Mouse (Mus musculus) midbrain, embryonic 16.5 days (tissue): ENCODE measurements around the gene Gbp4. TPM values are rescaled to one million over a fixed set of nuclear protein-coding genes. Genes with fewer than 3 reads are reported as not detected.
"Not testable (repeated sequence)": the region's sequence is repeated elsewhere in the genome, so short reads cannot be mapped to it uniquely, and the experiment has no call there.

Experiments
- ATAC-seq: fragments of 200-750 bp; cut with Nextera tagmentation; 2 replicates; pipeline ENCODE4 v1.8.0; 2017; ENCODE audit warnings: moderate TSS enrichment
- H3K27ac ChIP-seq: fragments of 300-500 bp; sonication (generic); 2 replicates; pipeline ENCODE4 v1.5.1; 2014; ENCODE audit warnings: mild to moderate bottlenecking, low read length, mixed read lengths
- H3K27me3 ChIP-seq: fragments of 300-500 bp; sonication (generic); 2 replicates; pipeline ENCODE4 v1.6.1; 2014; ENCODE audit warnings: low read depth, low read length, mixed read lengths; ENCODE audit not compliant: control insufficient read depth, insufficient read depth
- H3K36me3 ChIP-seq: fragments of 300-500 bp; sonication (generic); 2 replicates; pipeline ENCODE4 v1.6.1; 2014; ENCODE audit warnings: mild to moderate bottlenecking, low read length, moderate library complexity, mixed read lengths; ENCODE audit not compliant: control insufficient read depth, insufficient read depth
- H3K4me1 ChIP-seq: fragments of 300-500 bp; sonication (generic); 2 replicates; pipeline ENCODE4 v1.6.1; 2014; ENCODE audit warnings: mild to moderate bottlenecking, low read length, mixed read lengths; ENCODE audit not compliant: control insufficient read depth, insufficient read depth
- H3K4me2 ChIP-seq: fragments of 300-500 bp; sonication (generic); 2 replicates; pipeline ENCODE4 v1.6.1; 2014; ENCODE audit warnings: mild to moderate bottlenecking, low read length, mixed read lengths
- H3K4me3 ChIP-seq: fragments of 300-500 bp; sonication (generic); 2 replicates; pipeline ENCODE4 v1.5.1; 2014; ENCODE audit warnings: low read depth, mild to moderate bottlenecking, low read length, moderate library complexity, mixed read lengths
- H3K9ac ChIP-seq: fragments of 300-500 bp; sonication (generic); 2 replicates; pipeline ENCODE4 v1.6.1; 2014; ENCODE audit warnings: low read depth, low read length, mixed read lengths
- H3K9me3 ChIP-seq: fragments of 300-500 bp; sonication (generic); replicated peaks from 2 replicates; pipeline ENCODE4 v1.6.1; 2014; ENCODE audit warnings: mild to moderate bottlenecking, low read length, mixed read lengths; ENCODE audit not compliant: control insufficient read depth, poor library complexity, severe bottlenecking
- WGBS: fragments of 180-500 bp; shearing (Covaris S2); extraction: QIAGEN DNeasy Blood & Tissue Kit; methylation state at CpG from one replicate; pipeline ENCODE4 v1.1.7; 2014; 5-methylcytosine and 5-hydroxymethylcytosine counted together
- polyA plus RNA-seq: library from polyadenylated mRNA; unstranded; fragments of >200 nt; fragmentation: Nextera tagmentation; extraction: Ambion mirVana; gene quantifications from 2 replicates; pipeline ENCODE4 v1.2.1, GENCODE M21; 2015

Gbp4 gene
- polyA plus RNA-seq: 0.82 and 0.93 TPM in 2 replicates

DNA sequence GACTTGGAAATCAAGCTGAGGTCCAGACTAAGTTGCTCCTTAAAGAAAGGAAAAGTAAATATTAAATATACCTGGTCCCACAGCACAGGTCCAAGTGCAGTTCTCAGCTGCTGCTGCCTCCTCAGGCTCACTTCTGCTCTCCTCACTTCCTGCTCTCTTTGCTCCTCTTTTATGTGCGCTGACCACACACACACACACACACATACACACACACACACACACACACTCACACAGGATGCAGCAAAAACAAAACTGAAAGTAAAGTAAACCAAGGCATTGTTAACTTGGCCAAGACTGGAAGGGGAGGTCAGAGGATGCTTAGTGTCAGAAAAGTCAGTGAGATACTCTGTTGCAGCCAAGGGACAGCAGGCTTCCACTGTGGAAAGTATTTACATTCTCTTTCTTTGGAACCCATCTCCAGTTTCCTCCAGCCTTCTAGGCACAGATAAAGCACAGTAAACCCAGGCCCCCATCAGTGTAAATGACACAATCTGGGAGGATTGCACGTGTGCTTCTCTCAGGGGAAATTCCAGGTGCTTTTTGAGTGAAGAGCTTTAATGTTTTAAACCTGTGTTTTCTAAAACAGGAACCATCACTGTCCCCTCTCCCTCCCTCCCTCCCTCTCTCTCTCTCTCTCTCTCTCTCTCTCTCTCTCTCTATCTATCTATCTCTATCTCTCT lies at the start of gene Gbp4, which contains the start of the genes Gbp9 and Gbp8:
TSS of gene Gbp4 (minus strand) at position 178 of the 680 bp plus-strand sequence.
TSS of gene Gbp9 (minus strand) at position 131 of the 680 bp plus-strand sequence.
TSS of gene Gbp8 (minus strand) at position 132 of the 680 bp plus-strand sequence.
- not testable (repeated sequence) for H3K9me3 ChIP-seq, ATAC-seq, H3K4me2 ChIP-seq, H3K27ac ChIP-seq, H3K4me3 ChIP-seq, H3K36me3 ChIP-seq, H3K4me1 ChIP-seq, H3K27me3 ChIP-seq, H3K9ac ChIP-seq
- WGBS: 38% methylated on average over 2 of the region's 2 CpGs

- Histone ChIP-seq H3K4me1 (no peaks in the 10 kb centered on the region), H3K36me3 (no peaks in the 10 kb centered on the region), H3K9ac (no peak overlapping the region), H3K27ac (no peak overlapping the region), H3K4me2 (no peak overlapping the region), H3K27me3 (no peaks in the 10 kb centered on the region), H3K9me3 (no peaks in the 10 kb centered on the region), H3K4me3 (no peak overlapping the region)
- no peak for ATAC-seq
These were observed 42.1 kb upstream of the Gbp4 start for GRCm38 (mm10) chr5:105181446-105181845.

- Histone ChIP-seq H3K4me2 (no peak overlapping the region), H3K36me3 (no peaks in the 10 kb centered on the region), H3K4me3 (no peak overlapping the region), H3K27me3 (no peaks in the 10 kb centered on the region), H3K9ac (no peak overlapping the region), H3K27ac (no peak overlapping the region), H3K9me3 (no peaks in the 10 kb centered on the region), H3K4me1 (no peaks in the 10 kb centered on the region)
- 78% methylated on average over 5 of the region's 5 CpGs for WGBS
- ATAC-seq: no peak
These were observed 17.2 kb upstream of the Gbp4 start for GRCm38 (mm10) chr5:105156582-105156981.

DNA sequence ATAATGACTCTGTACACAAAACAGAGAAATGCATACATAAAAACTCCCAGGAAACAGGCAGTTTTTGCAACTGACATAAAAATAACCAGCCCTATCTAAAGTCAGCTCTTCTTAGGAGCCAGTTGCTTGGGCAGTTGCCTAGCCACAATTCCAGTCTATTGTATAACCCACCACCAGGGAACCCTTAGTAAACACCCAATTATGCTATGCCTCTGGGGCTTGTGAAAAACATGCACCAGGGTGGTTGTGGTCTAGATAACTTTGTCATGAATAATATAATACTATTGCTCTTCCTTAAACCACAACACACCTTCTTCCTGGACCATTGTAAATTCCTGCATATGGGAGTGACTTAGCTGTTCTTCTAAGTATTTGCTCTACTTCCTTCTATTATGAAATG lies 14.7 kb upstream of the Gbp4 start:
- no peak for ATAC-seq
- Histone ChIP-seq H3K4me2 (no peak overlapping the region), H3K27ac (no peak overlapping the region), H3K9ac (no peak overlapping the region), H3K4me1 (no peaks in the 10 kb centered on the region), H3K9me3 (no peaks in the 10 kb centered on the region), H3K36me3 (no peaks in the 10 kb centered on the region), H3K4me3 (no peak overlapping the region), H3K27me3 (no peaks in the 10 kb centered on the region)

- not testable (repeated sequence) for H3K27me3 ChIP-seq, H3K4me3 ChIP-seq, H3K9me3 ChIP-seq, H3K9ac ChIP-seq, H3K36me3 ChIP-seq, H3K4me1 ChIP-seq, H3K4me2 ChIP-seq, ATAC-seq, H3K27ac ChIP-seq
- 68% methylated on average over 2 of the region's 2 CpGs for WGBS
These were observed 8.7 kb upstream of the Gbp4 start for GRCm38 (mm10) chr5:105148062-105148461.

DNA sequence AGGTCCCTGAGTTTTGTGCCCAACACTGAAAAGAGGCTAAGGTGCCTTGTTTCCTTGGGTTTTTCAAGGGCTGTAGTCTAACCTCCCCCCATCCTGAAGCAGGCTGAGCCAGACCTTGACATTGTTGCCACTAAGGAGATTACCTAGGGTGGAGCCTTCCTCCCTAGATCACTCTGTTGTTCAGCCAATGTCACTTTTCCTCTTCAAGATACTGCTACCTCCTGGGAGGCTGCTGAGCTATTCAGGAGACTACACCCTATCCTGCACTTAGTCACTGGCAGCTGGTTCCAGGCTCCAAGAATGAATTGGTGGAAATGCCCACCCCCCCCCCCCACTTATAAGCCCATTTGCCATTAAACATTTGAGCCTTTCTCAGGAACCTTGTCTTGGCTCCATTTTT lies 7.1 kb upstream of the Gbp4 start:
- no peak overlapping the region for H3K27ac ChIP-seq
- H3K9me3 ChIP-seq: no peaks in the 10 kb centered on the region
- no peak for ATAC-seq
- no peak overlapping the region for H3K4me2 ChIP-seq
- H3K27me3 ChIP-seq: no peaks in the 10 kb centered on the region
- no peaks in the 10 kb centered on the region for H3K4me1 ChIP-seq
- H3K4me3 ChIP-seq: no peak overlapping the region
- H3K36me3 ChIP-seq: no peaks in the 10 kb centered on the region
- H3K9ac ChIP-seq: no peak overlapping the region

- not testable (repeated sequence) for H3K27me3 ChIP-seq, ATAC-seq, H3K4me3 ChIP-seq, H3K27ac ChIP-seq, H3K36me3 ChIP-seq, H3K9me3 ChIP-seq, H3K4me1 ChIP-seq, H3K9ac ChIP-seq, H3K4me2 ChIP-seq
- WGBS: 50% methylated on average over 3 of the region's 3 CpGs
These were observed 6.3 kb upstream of the Gbp4 start for GRCm38 (mm10) chr5:105145731-105146130.

- not testable (repeated sequence) for H3K27me3 ChIP-seq, H3K4me3 ChIP-seq, H3K36me3 ChIP-seq, H3K27ac ChIP-seq, H3K4me2 ChIP-seq, H3K9ac ChIP-seq, H3K4me1 ChIP-seq, H3K9me3 ChIP-seq, ATAC-seq
- WGBS: 39% methylated on average over 2 of the region's 2 CpGs
These were observed 864 bp upstream of the Gbp4 start for GRCm38 (mm10) chr5:105140089-105140810.

DNA sequence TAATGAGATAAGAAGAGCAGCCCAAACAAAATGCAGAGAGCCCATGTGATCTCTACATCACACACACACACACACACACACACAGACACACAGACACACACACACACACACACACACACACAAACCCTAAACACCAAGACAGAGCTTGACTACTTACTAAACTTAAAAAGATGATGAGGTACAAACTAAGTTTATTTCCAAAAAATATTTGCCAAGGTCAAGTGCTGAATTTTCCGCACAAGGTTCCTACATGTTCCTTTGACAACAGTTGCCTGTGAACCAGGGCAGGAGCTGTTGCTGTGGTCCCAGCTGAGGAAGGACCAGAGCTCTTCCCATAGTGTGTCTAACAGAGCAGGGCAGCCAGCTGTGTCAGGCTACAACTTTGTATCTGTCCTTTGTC lies 480 bp downstream of the Gbp4 start:
- no peaks in the 10 kb centered on the region for H3K4me1 ChIP-seq
- no peaks in the 10 kb centered on the region for H3K27me3 ChIP-seq
- 69% methylated on average over 1 of the region's 1 CpGs for WGBS

More for the DNA sequence above, 480 bp downstream of the Gbp4 start:
- no peak overlapping the region for H3K27ac ChIP-seq
- no peak overlapping the region for H3K9ac ChIP-seq
- H3K4me2 ChIP-seq: no peak overlapping the region
- no peak overlapping the region for H3K4me3 ChIP-seq
- H3K9me3 ChIP-seq: no peaks in the 10 kb centered on the region
- ATAC-seq: no peak
- H3K36me3 ChIP-seq: no peaks in the 10 kb centered on the region
